Mouse (Mus musculus): Measurements from ENCODE around the gene Eif3a. TPM values are rescaled to one million over a fixed set of nuclear protein-coding genes. Genes with fewer than 3 reads are reported as not detected.
A peak's percentile ranks its signal among the peaks of the same experiment; 100 is the strongest.

Gene Eif3a
- polyA plus RNA-seq, 1 experiment from 2014 or later, result 321 TPM

DNA sequence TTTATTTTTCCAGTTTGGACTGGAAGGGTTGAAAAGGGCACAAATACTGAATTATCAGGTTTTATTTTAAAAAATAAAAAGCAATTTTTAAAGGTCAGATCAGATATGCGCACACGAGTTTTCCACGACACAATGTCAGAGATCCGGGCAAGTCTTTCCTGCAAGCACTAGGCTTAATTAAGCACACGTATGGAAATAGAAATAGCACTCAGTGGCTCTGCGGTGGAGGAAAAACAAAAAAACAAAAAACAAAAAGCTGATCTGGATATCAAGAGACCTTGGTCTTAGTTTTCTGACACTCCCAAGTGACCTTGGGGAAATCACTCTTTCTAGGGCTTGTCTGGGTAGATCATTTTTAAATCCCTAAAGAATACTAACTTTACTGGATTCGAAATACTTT is 1.0 kb downstream of the Eif3a start:
- Histone ChIP-seq H3K79me2 (ENCODE audit: inconsistent target) (peaks cover 56% of the 10 kb centered on the region), H3K36me3 (ENCODE audit: inconsistent target) (no peaks in the 10 kb centered on the region), H3K4me3 (ENCODE audit: inconsistent target) (peak overlapping the region; percentile 91), H3K27ac (peak overlapping the region; percentile 76)
- 1% methylated on average over 7 of the region's 7 CpGs for WGBS (ENCODE audit: missing documents)

- Histone ChIP-seq H3K4me3 (ENCODE audit: inconsistent target) (peak overlapping the region; percentile 91), H3K36me3 (ENCODE audit: inconsistent target) (no peaks in the 10 kb centered on the region), H3K79me2 (ENCODE audit: inconsistent target) (peaks cover 67% of the 10 kb centered on the region), H3K27ac (0 out of 2 replicates have a peak overlapping the region, but pooled peaks have one; percentile 76)
- WGBS (ENCODE audit: missing documents), result 33% methylated on average over 5 of the region's 6 CpGs
Measured at GRCm38 (mm10) chr19:60788214-60788960, 2.1 kb downstream of the Eif3a start.

DNA sequence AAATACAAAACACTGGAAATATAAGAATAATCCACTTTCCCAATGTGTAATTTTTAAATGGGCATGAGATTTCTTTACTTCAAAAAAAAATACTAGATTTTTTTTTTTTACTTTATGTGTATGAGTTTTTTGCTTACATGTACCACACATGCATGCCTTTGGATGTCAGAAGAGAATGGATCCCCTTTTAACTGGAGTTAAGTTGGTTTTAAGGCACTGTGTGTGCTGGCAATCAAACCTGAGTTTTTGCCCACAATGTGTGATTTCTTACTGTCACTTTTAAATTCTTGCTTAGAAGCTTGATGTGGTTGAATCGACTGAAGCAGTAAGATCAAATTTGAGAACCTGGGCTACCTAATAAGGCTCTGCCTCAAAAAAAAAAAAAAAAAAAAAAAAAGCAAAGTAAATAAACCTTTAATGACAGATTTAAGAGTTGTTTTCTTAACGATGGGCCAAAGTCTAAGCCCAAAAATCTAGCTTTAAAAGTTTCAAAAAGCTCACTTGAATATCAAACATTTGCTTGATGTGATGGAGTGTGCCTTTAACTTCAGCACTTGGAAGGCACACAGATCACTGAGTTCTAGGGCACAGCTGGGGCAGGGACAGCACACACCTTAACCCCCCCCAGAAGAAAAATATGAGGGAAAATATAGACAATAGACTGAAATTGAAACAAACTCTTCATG is 2.9 kb downstream of the Eif3a start:
- 6% methylated on average over 2 of the region's 2 CpGs for WGBS (ENCODE audit: missing documents)
- peaks cover 75% of the 10 kb centered on the region for H3K79me2 ChIP-seq (ENCODE audit: inconsistent target)
- H3K4me3 ChIP-seq (ENCODE audit: inconsistent target), result peak overlapping the region; percentile 91; the same call in 1 of the 2 replicates
- no peak overlapping the region for H3K27ac ChIP-seq
- no peaks in the 10 kb centered on the region for H3K36me3 ChIP-seq (ENCODE audit: inconsistent target)

- WGBS (ENCODE audit: missing documents), result 44% methylated on average over 1 of the region's 1 CpGs
- 0 out of 2 replicates have a peak, but pooled peaks cover 3% of the 10 kb centered on the region for H3K36me3 ChIP-seq (ENCODE audit: inconsistent target)
- H3K4me3 ChIP-seq (ENCODE audit: inconsistent target), result no peak overlapping the region
- H3K79me2 ChIP-seq (ENCODE audit: inconsistent target), result peaks cover 100% of the 10 kb centered on the region
- H3K27ac ChIP-seq, result no peak overlapping the region
Measured at GRCm38 (mm10) chr19:60784712-60785111, 5.7 kb downstream of the Eif3a start.

DNA sequence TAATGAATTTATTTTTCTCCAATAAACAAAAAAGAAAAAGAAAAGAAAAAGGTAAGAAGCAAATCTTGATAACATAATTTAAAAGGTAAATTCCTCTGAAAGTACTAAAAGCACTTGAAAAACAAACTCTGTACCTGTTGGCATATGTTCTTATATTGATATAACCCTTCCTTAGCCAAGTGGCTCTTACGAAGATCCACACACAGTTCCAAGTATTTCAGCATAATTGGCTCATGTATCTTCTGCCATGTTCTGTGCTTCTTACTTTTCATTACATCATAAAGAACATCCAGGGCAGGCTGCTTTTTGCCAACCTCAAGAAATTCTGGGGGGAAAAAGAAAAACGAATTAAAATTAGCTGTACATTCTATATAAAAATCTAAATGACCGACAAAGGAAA is 8.4 kb downstream of the Eif3a start:
- H3K79me2 ChIP-seq (ENCODE audit: inconsistent target), result peaks cover 100% of the 10 kb centered on the region
- H3K27ac ChIP-seq, result no peak overlapping the region
- WGBS (ENCODE audit: missing documents), result 78% methylated on average over 3 of the region's 3 CpGs
- no peak overlapping the region for H3K4me3 ChIP-seq (ENCODE audit: inconsistent target)
- H3K36me3 ChIP-seq (ENCODE audit: inconsistent target), result peaks cover 16% of the 10 kb centered on the region

- peaks cover 98% of the 10 kb centered on the region for H3K79me2 ChIP-seq (ENCODE audit: inconsistent target)
- WGBS (ENCODE audit: missing documents), result 96% methylated on average over 6 of the region's 6 CpGs
- H3K36me3 ChIP-seq (ENCODE audit: inconsistent target), result peaks cover 91% of the 10 kb centered on the region
- H3K27ac ChIP-seq, result no peak overlapping the region
- H3K4me3 ChIP-seq (ENCODE audit: inconsistent target), result no peak overlapping the region
Measured at GRCm38 (mm10) chr19:60773366-60773765, 17.1 kb downstream of the Eif3a start.

GRCm38 (mm10) chr19:60758896-60759835 is 31.3 kb downstream of the Eif3a start:
- WGBS (ENCODE audit: missing documents), result 89% methylated on average over 4 of the region's 4 CpGs
- Histone ChIP-seq H3K36me3 (ENCODE audit: inconsistent target) (peaks cover 23% of the 10 kb centered on the region; the same call in 1 of the 2 replicates), H3K79me2 (ENCODE audit: inconsistent target) (no peaks in the 10 kb centered on the region; the same call in 1 of the 2 replicates), H3K4me3 (ENCODE audit: inconsistent target) (no peak overlapping the region), H3K27ac (no peak overlapping the region)

DNA sequence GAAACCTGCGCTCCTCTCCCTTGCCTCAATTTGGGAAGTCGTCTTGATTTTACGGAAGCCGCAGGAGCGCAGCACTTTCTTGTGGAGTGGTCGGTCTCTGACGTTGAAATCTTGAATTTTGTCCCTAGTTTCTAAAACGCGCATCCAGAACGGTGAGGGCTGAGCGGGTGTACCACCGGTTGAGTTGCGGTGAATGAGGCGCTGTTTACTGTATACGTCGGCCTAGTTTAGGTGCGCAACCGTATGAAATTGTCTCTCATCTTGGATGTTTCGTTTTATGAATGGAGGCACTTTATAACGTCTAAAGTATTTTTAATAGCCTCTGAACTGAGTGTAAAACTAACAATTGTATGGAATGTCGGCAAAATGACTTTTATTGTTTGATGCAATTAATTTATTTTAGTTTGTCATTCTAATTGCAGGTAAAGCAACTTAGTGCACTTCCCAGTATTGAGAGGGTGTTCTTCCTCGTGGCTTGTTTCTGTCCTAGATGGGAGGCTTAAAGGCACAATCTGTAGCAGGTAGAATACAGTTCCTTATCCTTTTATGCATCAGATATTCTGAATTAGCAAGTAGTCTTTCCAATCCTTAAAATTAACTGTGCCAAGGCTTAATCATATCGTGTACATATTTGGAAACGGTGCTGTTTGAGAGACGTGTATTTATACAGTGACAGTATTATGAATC is 33.2 kb downstream of the Eif3a start:
- WGBS (ENCODE audit: missing documents), result 11% methylated on average over 25 of the region's 25 CpGs

DNA sequence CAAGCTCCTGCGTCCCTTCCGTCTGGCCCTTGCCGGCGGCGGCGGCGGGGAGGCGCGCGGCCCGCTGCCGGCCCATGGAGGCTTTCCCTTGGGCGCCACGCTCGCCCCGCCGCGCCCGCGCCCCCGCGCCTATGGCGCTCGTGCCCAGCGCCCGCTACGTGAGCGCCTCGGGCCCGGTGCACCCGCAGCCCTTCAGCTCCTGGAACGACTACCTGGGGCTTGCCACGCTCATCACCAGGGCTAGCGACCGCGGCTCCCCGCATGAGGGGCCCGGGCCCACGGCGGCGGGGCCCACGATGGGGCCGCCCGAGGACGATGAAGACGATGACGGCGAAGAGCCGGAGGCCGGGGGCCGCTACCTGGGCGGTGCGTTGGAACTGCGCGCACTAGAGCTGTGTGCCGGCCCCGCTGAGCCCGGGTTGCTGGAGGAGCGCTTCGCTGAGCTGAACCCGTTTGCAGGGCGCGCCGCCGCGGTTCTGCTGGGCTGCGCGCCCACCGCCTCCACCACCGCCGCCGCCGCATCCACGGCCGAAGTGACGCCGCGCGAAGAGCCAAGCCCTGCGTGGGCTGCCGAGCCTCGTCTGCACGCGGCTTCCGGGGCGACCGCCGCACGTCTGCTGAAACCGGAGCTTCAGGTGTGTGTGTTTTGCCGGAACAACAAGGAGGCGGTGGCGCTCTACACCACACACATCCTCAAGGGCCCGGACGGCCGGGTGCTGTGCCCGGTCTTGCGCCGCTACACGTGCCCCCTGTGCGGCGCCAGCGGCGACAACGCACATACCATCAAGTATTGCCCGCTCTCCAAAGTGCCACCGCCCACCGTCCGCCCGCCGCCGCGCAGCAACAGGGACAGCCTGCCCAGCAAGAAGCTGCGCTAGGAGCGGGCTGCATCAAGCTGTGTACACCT is 34.0 kb downstream of the Eif3a start:
- no peaks in the 10 kb centered on the region for H3K36me3 ChIP-seq (ENCODE audit: inconsistent target)
- no peak overlapping the region for H3K27ac ChIP-seq
- under 1% methylated on average over 102 of the region's 115 CpGs for WGBS (ENCODE audit: missing documents)
- no peaks in the 10 kb centered on the region for H3K79me2 ChIP-seq (ENCODE audit: inconsistent target)
- peak overlapping the region; percentile 11; the same call in 1 of the 2 replicates for H3K4me3 ChIP-seq (ENCODE audit: inconsistent target)

More for the DNA sequence above, 33.2 kb downstream of the Eif3a start:
- Histone ChIP-seq H3K36me3 (ENCODE audit: inconsistent target) (0 out of 2 replicates have a peak, but pooled peaks cover 4% of the 10 kb centered on the region), H3K4me3 (ENCODE audit: inconsistent target) (peak overlapping the region; percentile 11; the same call in 1 of the 2 replicates), H3K79me2 (ENCODE audit: inconsistent target) (no peaks in the 10 kb centered on the region), H3K27ac (no peak overlapping the region)

DNA sequence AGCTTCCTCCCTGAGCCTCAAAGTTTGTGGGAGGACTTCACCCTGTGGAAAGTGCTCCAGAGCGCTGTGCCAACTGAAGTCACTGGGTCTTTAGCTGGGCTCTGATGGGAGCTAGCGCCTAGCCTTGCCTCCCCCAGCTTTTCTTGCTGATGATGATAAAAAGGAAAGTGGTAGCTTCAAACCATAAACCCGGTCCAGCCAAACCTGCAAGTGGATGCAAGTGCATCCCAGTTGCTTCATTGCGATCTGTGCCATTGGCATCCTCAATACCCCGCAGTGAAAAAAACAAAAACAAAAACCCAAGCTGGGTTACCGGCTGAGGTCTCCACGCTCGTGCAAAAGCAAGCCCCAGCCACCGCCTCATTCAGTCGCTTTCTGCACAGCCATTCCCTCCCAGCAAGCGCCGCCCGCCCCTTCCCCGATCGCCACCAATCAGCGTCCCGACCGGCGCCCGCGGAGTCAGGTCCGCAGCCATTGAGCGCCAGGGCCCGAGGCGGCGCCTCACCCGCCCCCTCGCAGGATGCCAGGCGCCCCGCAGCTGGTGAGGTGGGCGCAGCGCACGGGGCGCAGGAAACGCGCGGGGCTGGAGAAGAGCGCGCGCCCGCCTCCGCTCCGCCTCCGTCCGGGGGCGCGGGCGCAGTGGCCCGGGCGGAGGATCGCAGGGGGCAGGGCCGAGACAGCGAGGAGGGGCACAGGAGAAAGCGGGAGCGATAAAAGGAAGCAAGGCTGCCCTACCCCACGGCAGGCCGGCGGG is 34.8 kb downstream of the Eif3a start, which contains the start of gene Nanos1:
TSS of gene Nanos1 (plus strand) at position 550 of the 754 bp plus-strand sequence.
- H3K4me3 ChIP-seq (ENCODE audit: inconsistent target), result peak within 1 kb of the TSS; percentile 35
- H3K79me2 ChIP-seq (ENCODE audit: inconsistent target), result no peaks in the 10 kb centered on the region
- under 1% methylated on average over 56 of the region's 58 CpGs for WGBS (ENCODE audit: missing documents)
- H3K36me3 ChIP-seq (ENCODE audit: inconsistent target), result no peaks in the 10 kb centered on the region
- no peak within 1 kb of the TSS for H3K27ac ChIP-seq

GRCm38 (mm10) chr19:60747801-60748200 is 42.7 kb downstream of the Eif3a start:
- H3K4me3 ChIP-seq (ENCODE audit: inconsistent target), result no peak overlapping the region
- no peaks in the 10 kb centered on the region for H3K79me2 ChIP-seq (ENCODE audit: inconsistent target)
- 91% methylated on average over 1 of the region's 1 CpGs for WGBS (ENCODE audit: missing documents)
- H3K36me3 ChIP-seq (ENCODE audit: inconsistent target), result no peaks in the 10 kb centered on the region
- H3K27ac ChIP-seq, result no peak overlapping the region

GRCm38 (mm10) chr19:60743767-60744547 is 46.5 kb downstream of the Eif3a start:
- Histone ChIP-seq H3K4me3 (ENCODE audit: inconsistent target) (no peak overlapping the region), H3K79me2 (ENCODE audit: inconsistent target) (no peaks in the 10 kb centered on the region), H3K36me3 (ENCODE audit: inconsistent target) (no peaks in the 10 kb centered on the region), H3K27ac (no peak overlapping the region)
- 85% methylated on average over 5 of the region's 5 CpGs for WGBS (ENCODE audit: missing documents)

Data from macrophage (primary cell).